Mouse (Mus musculus) lung, postnatal 0 days (tissue): ENCODE measurements around the gene Zbtb42.

ENCODE experiments used
- CTCF ChIP-seq: IDR thresholded peaks from 2 replicates; pipeline ENCODE4 v1.5.1; 2016; ENCODE audit warnings: antibody characterized with exemption, mild to moderate bottlenecking
- EP300 ChIP-seq: IDR thresholded peaks from 2 replicates; pipeline ENCODE4 v1.6.1; 2016; ENCODE audit warnings: antibody characterized with exemption, mild to moderate bottlenecking, control low read depth

- TF ChIP-seq CTCF = no peak
- peak; percentile 29; the same call in 1 of the 2 replicates for TF ChIP-seq EP300
Observed at GRCm38 (mm10) chr12:112632084-112632777, 46.4 kb upstream of the Zbtb42 start.
